Mouse (Mus musculus) layer of hippocampus, adult 2 months (tissue): ENCODE results near the gene Comt. TPM values are rescaled to one million over a fixed set of nuclear protein-coding genes. Genes with fewer than 3 reads are reported as not detected.

Source experiments
- DNase-seq, 2 experiments: peaks; one replicate each; pipeline ENCODE4 v3.0.0; 2022; ENCODE audit warnings: low spot score in 2 of 2
- H3K27ac ChIP-seq: fragments of 200-600 bp; 2 replicates; pipeline ENCODE4 v1.8.1; 2022
- H3K4me3 ChIP-seq: fragments of 200-600 bp; 2 replicates; pipeline ENCODE4 v1.8.1; 2022; ENCODE audit warnings: mild to moderate bottlenecking
- CTCF ChIP-seq: fragments of 200-600 bp; conservative IDR thresholded peaks from 2 replicates; pipeline ENCODE4 v1.8.1; 2022; ENCODE audit warnings: antibody characterized with exemption, mild to moderate bottlenecking, moderate library complexity
- microRNA-seq, 2 experiments: library from miRNA; unstranded; fragments of <30 nt; microRNA quantifications; one replicate each; pipeline ENCODE4 v1.2.0; 2021
- total RNA-seq, 2 experiments: library from RNA; stranded (reverse); gene quantifications; 2 replicates each; pipeline ENCODE4 v1.2.3; 2021

The Comt gene
- total RNA-seq, 2 experiments from 2014 or later: 74.6 to 75.1 TPM

DNA sequence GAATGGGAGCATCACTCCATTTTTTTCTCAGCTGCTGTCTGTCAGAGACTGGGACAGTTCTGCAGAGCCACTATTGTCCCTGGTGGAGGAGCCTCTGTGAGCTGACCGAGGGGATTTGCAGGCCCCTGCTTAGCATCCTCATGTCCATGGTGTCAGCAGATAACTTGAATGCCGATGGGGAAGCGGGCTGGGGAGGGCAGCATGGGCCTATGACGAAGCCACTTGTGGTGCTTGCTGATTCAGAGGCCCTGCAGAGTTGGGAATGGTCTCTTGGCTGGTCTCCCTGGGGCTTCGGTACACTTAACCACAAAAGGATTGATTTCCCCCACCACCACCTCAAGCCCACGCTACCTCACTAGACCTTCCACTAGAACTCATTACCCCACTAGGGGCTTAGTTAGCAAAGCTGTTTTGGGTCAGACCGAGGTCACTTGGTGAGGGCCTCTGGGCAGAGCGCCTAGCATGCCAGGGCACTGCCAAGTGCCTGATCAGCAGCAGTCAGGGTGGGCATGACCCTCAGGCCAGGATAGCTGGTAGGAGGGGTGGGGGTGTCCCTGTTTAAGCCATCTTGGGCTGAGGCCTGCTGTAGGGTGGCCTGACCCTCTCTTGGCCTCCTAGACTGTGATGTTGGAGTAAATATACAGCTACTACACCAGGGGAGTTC is 47.2 kb downstream of the Comt start:
- peak overlapping the region; percentile 36; the same call in 1 of the 2 replicates for H3K27ac ChIP-seq
- DNase-seq: no peak
- TF ChIP-seq CTCF: no peak
- H3K4me3 ChIP-seq: no peak overlapping the region

- no peak overlapping the region for H3K27ac ChIP-seq
- no peak for TF ChIP-seq CTCF
- H3K4me3 ChIP-seq: no peak overlapping the region
- no peak for DNase-seq
These were observed 48.2 kb downstream of the Comt start for GRCm38 (mm10) chr16:18378489-18378888.

DNA sequence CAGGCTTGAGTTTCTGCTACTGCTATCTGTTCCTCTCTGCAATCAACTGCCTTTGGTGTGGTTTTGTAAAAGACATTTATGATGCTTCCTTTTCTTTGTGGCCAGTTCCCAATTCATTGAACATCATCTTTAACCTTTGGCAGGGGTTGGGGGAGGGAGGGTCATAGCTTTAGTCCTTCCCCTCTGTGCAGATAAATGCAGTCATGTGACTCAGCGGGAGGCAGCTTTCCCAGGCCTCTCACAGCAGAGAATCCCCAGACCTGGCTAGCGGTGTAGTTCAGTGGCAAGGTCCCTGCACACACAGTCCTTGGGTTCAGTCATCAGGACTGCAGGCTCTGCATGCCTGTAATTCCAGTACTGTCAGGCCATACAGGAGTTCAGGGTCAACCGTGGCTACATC is 49.4 kb downstream of the Comt start:
- no peak overlapping the region for H3K4me3 ChIP-seq
- no peak overlapping the region for H3K27ac ChIP-seq
- no peak for TF ChIP-seq CTCF
- no peak for DNase-seq

DNA sequence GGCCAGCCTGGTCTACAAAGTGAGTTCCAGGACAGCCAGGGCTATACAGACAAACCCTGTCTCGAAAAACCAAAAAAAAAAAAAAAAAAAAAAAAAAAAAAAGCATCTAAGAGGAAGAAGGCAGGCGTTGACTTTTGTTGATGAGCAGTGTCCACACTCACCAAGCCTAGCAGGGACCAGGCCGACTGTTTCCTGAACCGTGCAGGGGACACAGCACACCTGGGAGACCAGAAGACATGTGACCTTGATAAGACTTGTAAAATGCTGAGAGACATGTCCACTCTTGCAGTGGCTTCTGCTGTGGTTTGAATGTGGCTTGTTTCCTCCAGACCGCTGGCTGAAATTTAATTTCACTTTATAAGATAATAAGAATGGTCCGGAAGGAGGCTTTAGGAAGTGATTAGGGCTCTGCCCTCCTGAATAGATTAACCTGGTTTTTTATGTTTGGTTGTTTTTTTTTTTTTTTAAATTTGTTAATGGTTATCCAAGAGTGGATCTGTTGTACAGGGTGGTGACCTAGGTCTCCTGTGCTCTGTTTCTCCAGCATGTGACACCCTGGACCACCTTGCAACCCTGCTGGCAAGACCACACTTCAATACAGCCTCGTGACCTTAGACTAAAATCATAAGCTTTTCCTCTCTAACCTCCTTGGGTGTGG is 50.2 kb downstream of the Comt start:
- no peak for TF ChIP-seq CTCF

GRCm38 (mm10) chr16:18373632-18374031 is 53.0 kb downstream of the Comt start:
- no peak for DNase-seq
- TF ChIP-seq CTCF: no peak
- no peak overlapping the region for H3K27ac ChIP-seq
- H3K4me3 ChIP-seq: no peak overlapping the region

More for the DNA sequence above, 50.2 kb downstream of the Comt start:
- Histone ChIP-seq H3K4me3 (no peak overlapping the region), H3K27ac (no peak overlapping the region)
- no peak for DNase-seq

DNA sequence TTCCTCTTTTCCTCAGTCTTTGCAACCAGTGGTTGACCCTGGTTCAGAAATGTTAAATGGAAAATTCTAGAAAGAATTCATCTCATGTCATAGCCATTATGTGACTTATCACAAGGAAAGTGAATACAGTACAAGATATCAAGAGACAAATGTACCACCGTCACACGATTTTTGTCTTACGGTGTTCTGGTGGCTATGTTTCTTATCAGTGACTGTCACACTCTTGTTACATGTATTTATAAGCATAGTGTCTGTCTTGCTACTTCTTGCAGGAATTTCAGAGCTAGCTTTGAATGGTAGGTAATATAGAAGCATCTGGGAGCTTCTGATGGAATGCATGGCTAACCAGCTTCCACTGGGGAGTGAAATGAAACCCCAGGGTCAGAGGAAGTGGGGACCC is 56.5 kb downstream of the Comt start:
- no peak for TF ChIP-seq CTCF
- no peak overlapping the region for H3K27ac ChIP-seq
- DNase-seq: no peak
- no peak overlapping the region for H3K4me3 ChIP-seq

- TF ChIP-seq CTCF: no peak
- Histone ChIP-seq H3K27ac (no peak overlapping the region), H3K4me3 (no peak overlapping the region)
- no peak for DNase-seq
These were observed 59.8 kb downstream of the Comt start for GRCm38 (mm10) chr16:18366849-18367248.

DNA sequence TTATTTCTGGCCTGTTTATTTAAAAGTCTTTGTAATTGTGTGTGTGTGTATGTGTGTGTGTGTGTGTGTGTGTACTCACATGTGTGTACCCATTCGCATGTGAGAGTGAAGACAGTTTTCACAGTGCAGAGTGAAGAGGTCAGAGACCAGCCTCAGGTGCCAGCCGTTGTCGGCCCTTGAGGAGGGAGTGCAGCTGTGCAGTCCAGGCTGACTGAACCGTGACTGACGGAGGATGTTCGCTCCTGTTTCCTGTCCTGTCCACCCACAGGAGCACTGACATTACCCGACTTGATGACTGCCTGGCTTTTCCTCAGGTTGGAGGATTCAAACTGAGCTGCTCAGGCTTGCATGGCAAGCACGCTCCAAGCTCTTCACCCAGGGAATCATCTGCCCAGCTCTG is 63.7 kb downstream of the Comt start:
- TF ChIP-seq CTCF: no peak
- Histone ChIP-seq H3K4me3 (no peak overlapping the region), H3K27ac (no peak overlapping the region)
- no peak for DNase-seq

DNA sequence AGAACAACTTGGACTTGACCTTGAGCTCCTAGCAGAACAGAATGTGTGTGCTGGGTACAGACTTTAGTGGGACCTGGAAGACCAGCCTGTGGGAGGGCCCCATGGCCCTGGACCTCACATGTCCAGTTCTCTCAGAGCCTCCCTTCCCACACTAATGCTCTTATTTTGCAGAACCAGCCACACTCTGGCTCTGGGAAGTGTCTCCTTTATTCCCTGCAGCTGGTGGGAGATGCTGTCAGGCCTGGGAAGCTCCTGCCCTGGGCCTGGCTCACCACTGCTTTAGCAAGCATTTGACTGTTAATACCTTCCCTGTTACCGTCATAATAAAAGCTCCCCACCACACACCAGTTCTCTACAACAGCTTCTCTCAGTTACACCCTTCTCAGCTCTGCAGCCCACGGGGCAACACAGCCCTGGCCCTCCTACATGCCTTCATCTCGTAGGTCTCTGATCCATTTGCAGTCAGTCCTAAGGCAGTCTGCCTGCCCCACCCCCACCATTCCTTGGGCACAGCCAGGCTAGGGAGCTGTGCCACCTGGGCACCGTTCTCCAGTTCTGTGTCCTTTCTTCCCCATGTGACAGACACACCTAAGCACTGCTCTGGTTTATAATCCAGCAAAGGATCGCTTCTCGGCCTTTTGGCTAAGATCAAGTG is 66.4 kb downstream of the Comt start:
- no peak for DNase-seq
- no peak for TF ChIP-seq CTCF
- 0 out of 2 replicates have a peak overlapping the region, but pooled peaks have one; percentile 14 for H3K27ac ChIP-seq
- no peak overlapping the region for H3K4me3 ChIP-seq

DNA sequence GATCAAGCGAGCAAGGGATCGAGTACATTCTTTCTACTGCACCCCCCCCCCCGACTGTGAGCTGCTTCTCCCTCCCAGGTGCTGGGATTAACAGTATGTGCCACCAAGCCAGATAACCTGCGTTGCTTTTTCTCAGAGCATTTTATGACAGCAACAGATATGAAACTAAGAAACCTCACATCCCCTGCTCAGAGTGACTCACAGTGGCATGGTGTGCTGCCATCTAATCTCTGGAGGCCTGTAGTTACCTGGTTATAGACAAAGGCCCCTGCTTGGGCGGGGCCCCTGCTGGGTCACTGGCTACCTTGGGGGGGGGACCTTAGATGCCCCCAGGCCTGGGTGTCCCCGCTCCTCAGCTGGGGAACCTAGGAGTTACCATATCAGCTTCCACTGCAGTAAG is 68.7 kb downstream of the Comt start:
- Histone ChIP-seq H3K4me3 (no peak overlapping the region), H3K27ac (no peak overlapping the region)
- DNase-seq: no peak
- no peak for TF ChIP-seq CTCF

- no peak for DNase-seq
- H3K4me3 ChIP-seq: no peak overlapping the region
- H3K27ac ChIP-seq: no peak overlapping the region
- TF ChIP-seq CTCF: no peak
These were observed 69.7 kb downstream of the Comt start for GRCm38 (mm10) chr16:18356961-18357360.

Small RNAs within 50 kb of the gene (microRNA-seq; reads per million reads assigned to microRNA genes)
- gene Gm26219: 0 reads per million in 2 experiments

Other genes with a start within 250 kb of the Comt start
- gene Ccdc188, start 209.0 kb downstream of the Comt start, total RNA-seq: not detected
- 10 to 100 TPM; 72.0 to 84.1 TPM for gene Zdhhc8, start 191.7 kb downstream of the Comt start, total RNA-seq
- gene Trmt2a, start 178.2 kb downstream of the Comt start, total RNA-seq: 10 to 100 TPM; 51.1 to 54.9 TPM
- 10 to 100 TPM; 93.6 to 98.0 TPM for gene Ranbp1, start 178.1 kb downstream of the Comt start, total RNA-seq
- gene Gm49776, start 168.5 kb downstream of the Comt start, total RNA-seq: not detected
- gene Dgcr8, start 137.6 kb downstream of the Comt start, total RNA-seq: 10 to 100 TPM; 46.1 to 46.7 TPM
- 100 to 1,000 TPM; 128 to 130 TPM for gene Tango2, start 78.7 kb downstream of the Comt start, total RNA-seq
- gene Arvcf, start 78.7 kb downstream of the Comt start, total RNA-seq: 10 to 100 TPM; 40.4 to 41.4 TPM
- 10 to 100 TPM; 19.7 to 21.4 TPM for gene Txnrd2, start 468 bp downstream of the Comt start, total RNA-seq
- gene Gnb1l, start 71.9 kb upstream of the Comt start, total RNA-seq: 1 to 10 TPM; 5.8 to 6.0 TPM
- gene Rtl10, start 72.0 kb upstream of the Comt start, total RNA-seq: 10 to 100 TPM in 1 of 2 experiments, 1 to 10 TPM in 1; 7.0 to 11.4 TPM
- gene Tbx1, start 163.8 kb upstream of the Comt start, total RNA-seq: 1 to 10 TPM; 1.4 to 1.5 TPM
- gene Gp1bb, start 195.6 kb upstream of the Comt start, total RNA-seq: 1 to 10 TPM; 1.0 to 1.4 TPM
- 100 to 1,000 TPM; 207 to 223 TPM for gene Gm49601, start 199.6 kb upstream of the Comt start, total RNA-seq
- 100 to 1,000 TPM; 560 to 619 TPM for gene Sept5, start 203.1 kb upstream of the Comt start, total RNA-seq